Mouse (Mus musculus) urinary bladder, adult 2 months (tissue): ENCODE measurements around the gene Nepro. TPM values are rescaled to one million over a fixed set of nuclear protein-coding genes. Genes with fewer than 3 reads are reported as not detected.
A peak's percentile ranks its signal among the peaks of the same experiment; 100 is the strongest.

ENCODE experiments used
- DNase-seq: peaks from one replicate; pipeline ENCODE4 v3.0.0; 2022; ENCODE audit warnings: low spot score
- polyA plus RNA-seq: library from polyadenylated mRNA; depleted of rRNA; stranded (reverse); fragments of >200 nt; gene quantifications from 2 replicates; pipeline ENCODE4 v1.2.3, GENCODE M21; 2012

The Nepro gene
- polyA plus RNA-seq, 1 experiment: 9.5 TPM

DNA sequence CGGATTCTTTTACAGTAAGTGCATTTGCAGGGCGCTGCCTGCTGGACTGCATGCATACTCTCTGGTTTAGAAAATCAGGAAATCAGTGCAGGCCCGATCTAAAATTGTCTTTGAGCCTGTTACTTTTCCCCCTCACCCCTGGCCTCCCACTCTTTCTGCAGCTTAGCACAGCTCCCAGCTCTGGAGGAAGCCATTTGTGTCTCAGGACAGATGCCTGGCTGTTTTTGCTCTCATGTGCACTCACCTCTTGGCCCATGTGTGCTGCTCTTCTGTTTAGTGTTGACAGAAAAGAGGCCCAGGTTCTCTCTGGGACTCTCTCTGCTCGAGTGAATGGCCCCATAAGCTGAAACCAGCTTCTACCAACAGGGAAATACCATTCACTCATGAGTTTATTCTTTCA lies 20.6 kb upstream of the Nepro start:
- DNase-seq: no peak

DNA sequence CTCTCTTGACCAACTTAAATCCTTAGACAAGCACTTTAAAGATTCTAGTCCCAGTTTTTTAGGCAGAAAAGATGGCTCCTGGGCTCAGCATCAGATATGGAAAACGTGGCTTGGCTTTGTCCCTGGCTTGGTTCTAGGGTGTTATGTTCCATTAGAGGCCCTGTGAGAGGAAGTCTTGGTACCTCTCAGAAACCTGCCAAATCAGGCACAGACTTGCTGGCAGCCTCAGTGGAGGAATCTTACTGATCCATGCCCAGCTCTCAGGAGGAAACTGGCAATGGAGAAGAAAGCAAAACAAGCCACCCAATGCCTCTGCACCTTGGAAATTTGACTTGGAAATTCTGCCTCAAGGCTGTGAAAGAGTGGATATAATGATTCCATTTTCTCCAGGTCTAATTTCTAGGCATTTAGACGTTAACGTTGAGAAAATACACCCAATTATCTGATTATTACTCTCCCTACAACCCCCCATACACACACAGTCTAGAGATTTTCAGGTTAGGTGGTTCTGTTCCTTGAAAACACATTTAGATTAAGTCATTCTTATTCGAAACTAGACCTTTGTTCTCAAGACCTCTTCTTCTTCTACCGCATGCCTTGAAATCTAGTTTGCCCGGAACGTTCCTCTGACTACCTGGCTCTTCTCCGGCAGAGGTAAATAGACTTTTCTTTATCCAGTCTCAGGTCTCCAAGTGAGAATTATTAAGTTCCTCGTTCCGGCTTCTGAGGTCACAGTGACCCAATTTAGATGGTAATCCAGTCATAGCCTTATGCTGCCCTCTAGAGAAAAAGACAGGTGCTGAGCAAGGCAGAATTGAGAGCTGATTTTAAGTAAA lies 7.6 kb upstream of the Nepro start:
- DNase-seq: no peak

DNA sequence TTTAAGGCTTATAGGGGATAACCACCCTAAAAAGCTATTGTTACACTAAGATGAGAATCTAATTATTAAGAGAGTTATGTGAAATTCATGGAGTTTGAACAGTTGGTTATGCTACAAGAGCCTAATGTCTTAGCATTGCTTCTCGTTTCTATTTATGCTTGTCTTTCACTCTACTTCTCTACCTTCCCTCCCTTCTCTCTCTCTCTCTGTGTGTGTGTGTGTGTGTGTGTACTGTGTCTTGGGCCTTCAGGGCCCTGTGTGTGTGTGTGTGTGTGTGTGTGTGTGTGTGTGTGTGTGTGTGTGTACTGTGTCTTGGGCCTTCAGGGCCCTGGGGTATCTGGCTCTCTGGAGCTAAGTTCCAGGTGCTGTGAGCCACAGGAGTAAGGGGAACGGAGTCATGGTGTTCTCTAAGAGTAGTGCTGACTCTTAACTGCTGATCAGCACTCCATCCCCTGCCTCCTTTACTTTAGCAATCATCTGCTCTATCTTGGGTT lies 6.9 kb upstream of the Nepro start:
- DNase-seq: no peak

DNA sequence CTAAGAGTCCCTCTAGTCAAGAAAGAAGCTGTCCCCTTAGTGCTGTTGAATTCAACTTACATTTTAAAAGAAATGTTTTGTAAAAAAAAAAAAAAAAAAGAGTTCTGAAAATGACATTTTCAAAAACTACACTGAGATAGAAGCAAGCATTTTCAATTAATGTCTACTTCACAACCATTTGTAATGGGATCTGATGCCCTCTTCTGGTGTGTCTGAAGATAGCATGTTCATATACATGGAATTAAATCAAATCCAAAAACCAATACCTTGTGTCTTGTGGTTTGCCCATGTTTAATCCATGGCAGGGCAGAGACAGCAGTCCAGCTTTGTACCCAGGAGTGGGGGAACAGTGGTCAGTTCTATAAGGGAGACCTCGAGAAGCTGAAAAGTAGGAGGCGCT lies 6.3 kb upstream of the Nepro start:
- DNase-seq: no peak

DNA sequence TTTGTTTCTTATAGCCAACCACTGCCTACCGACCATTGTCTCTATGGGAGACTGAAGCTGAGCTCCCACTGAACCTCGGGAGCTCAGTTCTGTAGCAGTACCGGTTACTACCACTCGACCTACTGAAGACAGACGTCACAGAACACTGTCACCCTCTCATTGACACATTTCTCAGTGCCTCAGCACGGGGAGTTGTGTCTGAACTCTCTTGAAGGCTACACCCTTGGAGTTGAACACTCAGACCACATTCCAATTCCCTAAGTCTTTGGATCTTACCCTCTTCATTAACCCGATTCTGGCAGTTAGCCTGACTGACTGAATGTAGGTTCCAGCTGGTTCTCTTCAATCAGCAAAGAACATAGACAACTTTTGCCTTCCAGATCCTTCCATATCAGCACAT lies 4.8 kb upstream of the Nepro start:
- no peak for DNase-seq

DNA sequence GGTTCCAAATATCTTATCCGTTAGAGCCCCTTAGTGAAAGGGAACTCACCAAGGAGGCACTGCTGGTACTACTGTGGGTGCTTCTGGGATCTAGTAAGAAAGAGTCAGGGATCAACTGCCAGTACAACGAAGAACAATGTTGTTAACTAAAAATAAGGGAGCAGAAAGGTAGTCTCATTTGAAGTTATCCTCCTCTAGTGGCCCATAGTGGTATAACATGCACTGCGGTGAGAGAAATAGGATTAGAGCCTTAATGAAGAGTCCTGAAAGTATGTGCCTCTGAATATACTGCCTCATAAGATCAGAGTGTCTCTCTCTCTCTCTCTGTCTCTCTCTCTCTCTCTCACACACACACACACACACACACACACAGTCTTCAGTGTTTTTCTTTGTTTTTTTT lies 3.6 kb upstream of the Nepro start:
- DNase-seq: no peak

DNA sequence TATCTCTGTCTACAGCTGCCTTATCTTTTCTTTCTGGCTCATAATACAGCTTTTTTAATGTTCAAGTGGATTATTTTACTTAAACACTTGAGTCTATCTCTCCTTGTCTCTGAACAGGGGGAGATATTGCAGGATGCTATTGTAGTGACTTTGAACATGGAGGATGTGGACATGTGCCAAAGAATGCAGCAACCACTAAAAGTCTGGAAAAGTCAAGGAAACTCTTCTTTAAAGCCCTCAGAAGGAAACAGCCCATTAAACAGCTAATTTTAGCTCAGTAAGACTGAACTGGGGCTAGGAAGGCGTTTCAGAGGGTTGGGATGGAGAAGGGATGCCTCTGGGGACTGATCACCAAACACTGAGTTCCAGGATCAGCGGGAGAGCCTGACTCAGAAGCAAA lies 1.4 kb upstream of the Nepro start:
- no peak for DNase-seq

DNA sequence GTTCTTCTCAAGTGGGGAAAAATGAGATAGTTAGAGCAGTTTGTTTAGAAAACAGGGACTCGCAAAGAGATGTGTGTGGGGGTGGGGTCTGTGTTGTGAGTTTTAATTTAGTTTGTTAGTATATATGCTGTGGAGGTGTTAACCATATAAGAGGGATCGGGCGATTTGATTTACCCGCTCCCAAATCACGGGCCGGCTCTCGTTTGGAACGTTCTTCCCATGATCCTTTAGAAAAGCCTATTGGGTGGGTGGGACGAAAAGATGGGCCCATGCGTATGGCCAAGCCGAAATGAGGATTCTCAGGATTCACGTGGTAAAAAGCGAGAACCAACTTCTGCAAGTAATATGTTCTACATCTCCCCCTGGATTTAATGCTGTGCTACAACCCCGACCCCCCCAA lies 746 bp downstream of the Nepro start:
- no peak for DNase-seq

DNA sequence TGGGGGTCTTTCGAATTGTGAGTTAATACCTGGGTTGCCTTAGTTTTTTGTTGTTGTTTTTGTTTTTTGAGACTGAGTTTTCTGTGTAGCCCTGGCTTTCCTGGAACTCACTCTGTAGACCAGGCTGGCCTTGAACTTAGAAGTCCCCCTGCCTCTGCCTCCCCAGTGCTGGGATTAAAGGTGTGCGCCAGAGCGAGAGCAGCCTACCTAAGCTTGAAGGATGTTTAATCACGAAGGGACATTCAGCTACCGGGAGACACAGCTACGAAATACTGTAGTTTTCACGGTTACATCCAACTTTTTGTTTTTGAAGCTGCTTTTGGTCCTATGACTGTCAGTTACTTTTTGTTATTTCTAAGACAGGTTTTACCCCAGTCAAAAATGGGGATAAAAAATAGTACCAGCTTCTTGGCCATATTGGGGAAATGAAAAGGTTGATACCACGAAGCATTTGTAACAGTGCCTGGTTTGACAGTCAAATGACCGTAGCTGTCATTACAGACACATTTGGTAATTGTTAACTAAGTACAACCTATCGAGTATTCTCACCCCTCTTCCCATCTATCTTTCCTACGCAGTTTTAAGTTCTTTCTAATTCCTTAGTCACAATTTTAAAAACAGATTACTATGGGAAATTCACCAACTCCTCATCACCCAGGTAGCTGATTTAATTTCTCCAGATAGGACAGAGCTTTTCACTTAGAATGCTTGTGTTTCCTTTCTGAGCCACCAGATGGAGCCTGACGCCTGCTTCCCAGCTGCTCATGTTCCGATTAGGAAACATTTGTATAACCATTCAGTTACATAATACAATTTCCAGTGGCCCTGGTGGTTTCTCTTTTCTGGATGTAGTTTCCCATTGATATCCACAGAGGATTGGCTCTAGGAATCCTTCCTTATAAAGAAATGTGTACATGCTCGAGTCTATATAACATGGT lies 1.5 kb downstream of the Nepro start:
- no peak for DNase-seq

DNA sequence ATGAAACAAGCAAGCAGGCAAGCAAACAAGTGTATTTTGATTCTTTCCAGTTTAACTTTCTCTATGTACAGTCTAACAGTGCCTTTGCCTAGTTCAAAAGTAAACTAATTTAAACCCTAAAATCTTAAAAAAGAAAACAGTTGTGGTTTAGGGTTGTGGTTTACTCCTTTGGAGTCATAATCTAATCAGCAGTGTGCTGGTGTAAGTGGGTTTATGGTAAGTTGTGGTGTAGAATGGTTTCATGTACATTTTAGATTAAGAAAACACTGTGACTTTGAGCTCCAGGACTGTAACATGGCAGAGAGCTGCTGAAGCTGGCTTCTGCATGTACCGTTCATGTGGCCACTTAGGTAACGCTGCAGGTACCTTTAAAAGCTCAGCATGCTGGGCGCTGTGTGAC lies 3.4 kb downstream of the Nepro start:
- no peak for DNase-seq

DNA sequence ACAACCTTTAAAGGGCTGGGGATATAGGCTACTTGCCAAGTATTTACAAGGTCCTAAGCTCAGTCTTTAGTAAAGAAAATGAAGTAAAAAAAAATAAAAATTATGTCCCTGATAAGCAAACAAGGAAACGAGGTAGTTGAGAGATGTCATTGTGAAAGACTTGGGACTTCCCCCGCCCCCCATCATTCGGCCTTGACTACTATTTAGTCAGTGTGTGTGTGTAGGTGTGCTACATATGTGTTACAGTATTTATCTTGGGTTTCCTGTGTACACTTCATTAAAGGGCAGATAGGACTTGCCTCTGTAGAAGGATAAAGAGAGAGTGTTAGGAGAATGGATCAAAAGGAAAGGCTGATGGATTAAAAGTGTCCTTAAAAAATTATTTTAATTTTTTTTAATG lies 10.0 kb downstream of the Nepro start:
- no peak for DNase-seq

DNA sequence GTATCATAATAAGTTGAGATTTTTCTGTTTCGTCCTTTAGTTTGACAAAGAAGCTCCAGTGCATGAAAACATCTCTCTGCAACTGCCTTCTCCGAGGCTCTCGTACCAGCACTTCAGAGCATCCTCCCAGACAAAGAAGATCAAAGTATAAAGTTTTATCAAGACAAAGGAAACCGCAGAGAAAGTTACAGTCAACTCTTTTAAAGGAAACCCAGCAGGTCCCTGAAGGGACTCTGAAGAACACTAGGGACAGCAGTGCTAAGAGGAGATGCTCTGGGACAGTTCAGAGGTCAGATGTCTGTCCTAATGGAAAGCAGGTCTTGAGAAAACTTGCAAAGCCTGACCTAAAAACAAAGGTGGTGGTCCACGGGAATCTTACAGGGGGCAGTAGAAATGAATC lies 11.6 kb downstream of the Nepro start:
- no peak for DNase-seq

DNA sequence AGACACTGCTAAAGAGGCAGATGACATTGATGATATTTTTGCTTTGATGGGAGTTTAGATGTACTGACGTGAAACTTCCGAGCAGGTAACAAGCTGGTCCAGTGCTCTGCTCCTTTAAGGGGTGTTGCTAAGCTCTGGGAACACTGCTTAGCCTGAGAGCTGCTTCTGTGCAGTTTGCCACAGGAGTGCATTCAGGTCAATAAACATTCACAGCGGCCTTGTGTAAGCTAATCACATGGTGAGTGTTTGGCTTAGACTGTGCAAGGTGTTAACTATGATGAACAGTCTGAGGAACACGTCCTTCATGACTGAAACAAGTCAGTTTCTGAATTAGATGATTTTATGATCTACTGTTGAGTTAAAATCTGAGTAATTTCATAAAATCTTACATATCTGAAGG lies 12.0 kb downstream of the Nepro start:
- DNase-seq: no peak

DNA sequence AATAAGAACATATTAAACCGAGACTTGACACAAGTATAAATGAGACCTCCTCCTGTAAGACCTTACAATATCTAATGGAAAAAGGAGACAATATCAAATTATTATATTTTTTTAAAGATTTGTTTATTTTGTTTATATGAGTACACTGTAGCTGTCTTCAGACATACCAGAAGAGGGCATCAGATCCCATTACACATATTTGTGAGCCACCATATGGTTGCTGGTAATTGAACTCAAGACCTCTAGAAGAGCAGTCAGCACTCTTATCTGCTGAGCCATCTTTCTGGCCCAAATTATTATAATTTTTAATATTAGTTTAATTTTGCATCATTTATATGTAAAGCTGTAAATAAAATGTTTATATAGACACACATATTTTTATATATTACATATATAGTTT lies 18.7 kb downstream of the Nepro start:
- DNase-seq: no peak

DNA sequence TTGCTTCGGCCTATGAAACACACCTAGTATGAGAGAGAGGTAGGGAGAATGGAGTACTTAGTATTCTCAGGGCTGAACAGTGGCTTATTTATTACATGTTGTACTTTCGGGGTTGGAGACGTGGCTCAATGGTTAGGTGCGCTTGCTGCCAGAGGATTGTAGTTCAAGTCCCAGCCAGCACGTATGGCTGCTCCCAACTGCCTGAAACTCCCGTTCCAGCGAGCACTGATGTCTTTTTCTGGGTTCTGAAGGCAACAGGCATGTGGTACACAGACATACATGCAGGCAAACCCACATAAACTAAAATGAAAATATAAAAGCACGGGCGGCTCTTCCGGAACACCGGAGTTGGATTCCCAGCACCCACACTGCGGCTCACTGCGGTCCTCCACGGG lies 21.4 kb downstream of the Nepro start:
- DNase-seq: no peak

DNA sequence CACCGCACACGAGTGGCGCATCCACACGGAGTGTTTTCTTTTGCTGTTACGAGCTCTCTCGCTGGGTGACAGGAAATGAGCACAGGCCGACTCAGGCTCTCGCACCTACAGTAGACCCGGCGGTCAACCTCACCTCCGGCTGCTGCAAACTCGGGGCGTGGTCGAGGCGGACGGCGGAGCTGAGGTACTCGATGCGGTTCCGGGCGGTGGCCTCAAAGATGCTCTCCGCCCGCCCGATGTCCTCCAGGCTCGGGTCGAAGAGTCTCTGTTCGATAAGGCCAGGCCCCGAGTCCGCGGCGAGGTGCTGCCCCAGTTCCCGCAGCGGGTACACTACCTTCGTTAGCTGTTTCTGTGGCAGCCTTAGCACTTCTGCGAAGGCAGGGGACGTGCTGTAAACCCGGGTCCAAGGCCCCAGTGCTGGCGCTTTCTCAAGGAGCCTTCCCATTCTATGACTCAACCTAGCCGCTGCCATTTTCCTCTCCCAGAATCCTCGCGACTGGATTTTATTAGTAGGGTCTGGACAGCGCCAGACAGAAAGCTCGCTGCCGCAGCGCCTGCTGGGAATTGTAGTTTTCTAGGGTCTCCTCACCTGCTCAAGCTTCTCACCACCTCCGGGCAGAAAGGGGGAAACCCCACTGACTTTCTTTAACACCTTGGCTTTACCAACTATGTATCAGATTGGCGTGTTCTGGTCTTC lies 21.9 kb downstream of the Nepro start, which contains the start of gene Gtpbp8:
Gene Gtpbp8 (minus strand): TSS at position 498 of the 697 bp plus-strand sequence.
- DNase-seq: peak; percentile 74

DNA sequence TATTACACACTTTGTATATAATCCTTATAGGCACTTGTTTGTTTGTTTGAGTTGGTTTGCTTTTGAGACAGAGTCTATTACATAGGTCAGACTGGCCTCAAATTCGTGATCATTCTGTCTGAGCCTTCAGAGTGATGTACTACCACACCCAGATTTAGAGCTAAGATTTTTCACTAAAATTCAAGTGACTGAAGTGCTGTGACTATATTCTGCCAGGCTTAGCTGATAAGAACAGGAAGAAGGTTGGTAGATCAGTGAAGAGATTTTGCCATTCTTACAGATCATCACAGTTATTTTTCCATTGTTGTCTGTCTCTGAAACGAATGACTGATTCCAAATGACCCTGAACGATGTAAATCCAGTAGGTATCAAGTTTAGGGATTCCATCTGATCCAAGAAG lies 23.9 kb downstream of the Nepro start:
- no peak for DNase-seq

DNA sequence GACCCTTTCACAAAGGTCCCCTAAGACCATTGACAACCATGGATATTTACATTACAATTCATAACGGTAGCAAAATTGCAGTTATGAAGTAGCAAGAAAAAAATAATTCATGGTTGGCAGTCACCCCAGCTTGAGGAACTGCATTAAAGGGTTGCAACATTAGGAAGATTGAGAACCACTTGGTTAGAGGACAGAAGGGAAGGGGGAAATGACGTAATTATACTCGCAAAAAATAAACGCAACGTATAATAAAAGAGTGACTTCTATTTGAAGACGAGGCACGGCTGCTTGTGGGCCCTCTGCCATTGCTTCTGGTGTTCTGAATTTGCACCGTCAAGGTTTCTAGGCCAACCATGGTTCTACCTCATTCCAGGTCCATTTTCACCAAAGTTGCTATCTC lies 33.6 kb downstream of the Nepro start:
- DNase-seq: no peak

DNA sequence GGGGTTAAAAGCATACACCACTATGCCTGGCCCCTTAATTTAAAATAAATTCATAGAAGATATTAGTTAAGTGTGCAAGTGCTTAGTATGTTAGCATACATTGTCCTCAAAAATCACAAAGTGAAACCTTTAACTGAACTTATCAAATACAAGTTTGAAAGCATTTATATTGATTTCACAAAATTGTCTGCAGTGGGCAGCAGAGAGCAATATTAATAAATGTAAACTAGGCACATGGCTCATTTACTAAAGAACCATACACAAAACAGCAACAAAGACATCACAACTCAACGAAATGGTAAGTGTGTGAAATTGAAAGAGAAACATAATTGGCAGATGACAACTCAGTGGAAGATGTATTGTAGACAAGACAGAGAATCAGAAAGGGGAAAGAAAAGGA lies 37.7 kb downstream of the Nepro start:
- DNase-seq: no peak

DNA sequence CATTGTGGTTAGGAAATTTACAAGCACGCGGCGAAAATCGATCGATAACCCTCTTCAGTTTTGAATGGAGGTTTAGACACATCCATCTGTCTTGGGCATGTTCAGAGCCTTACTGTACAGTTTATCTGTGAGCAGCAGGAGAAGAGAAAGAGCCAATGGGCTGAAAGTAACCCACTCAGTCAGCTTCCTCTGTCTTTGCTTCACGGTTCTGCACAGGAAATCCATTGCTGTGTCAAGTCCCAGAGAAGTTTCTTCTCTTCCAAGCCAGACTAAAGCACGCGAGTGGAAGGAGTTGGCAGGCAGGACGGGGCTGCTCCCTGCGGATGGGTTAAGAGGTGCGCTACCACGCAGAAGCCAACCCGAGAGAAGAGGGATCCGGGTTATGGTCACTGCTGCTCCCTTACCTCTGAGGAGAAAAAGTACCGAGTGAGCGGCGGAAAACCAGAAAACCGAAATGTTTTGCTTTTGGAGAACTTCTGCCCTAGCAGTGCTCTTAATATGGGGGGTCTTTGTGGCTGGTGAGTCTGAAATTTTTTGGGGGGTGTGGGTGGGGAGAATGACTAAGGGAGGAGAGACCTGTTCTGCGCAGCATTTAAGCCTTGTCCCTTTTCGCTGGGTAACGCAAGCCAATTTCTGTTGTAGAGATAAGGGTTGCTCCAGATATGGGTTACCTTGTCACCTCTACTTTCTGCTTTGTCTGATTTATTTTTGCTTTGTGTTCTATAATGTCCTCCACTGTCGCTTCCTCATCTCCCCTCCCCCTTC lies 41.6 kb downstream of the Nepro start, which contains the start of gene Cd200r1:
Gene Cd200r1 (plus strand): TSS at position 182 of the 765 bp plus-strand sequence.
- no peak for DNase-seq

DNA sequence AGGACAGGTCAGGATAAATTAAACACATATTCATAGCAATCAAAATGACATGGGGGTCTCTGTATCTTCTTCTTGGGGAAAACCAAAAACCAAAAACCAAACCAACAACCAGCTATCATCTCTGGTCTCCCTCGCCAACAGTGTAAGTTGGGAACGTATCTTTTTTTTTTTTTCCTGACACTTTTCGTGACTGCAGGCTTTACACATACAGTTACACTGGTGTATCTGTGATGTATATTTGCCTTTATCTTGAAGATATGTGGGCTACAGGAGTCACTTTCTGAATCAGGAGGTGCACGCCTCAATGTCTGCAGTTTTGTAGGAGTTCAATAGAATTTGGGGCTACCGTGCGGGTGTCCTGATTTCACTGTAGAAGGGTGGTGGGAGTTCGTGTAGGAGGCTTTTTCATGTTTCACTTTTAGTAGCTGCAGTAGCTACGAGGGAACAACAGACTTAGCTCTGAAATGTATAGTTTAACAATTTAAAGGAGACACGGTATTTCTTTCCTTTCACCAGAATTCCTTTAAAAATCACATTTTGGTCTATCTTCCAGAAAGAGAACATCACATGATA lies 42.3 kb downstream of the Nepro start:
- no peak for DNase-seq
